Mouse (Mus musculus) heart, postnatal 0 days (tissue): ENCODE results near the gene St3gal5. TPM values are rescaled to one million over a fixed set of nuclear protein-coding genes. Genes with fewer than 3 reads are reported as not detected.

ENCODE experiments used
- ATAC-seq: fragments of 200-750 bp; cut with Nextera tagmentation; 2 replicates; pipeline ENCODE4 v1.8.0; 2017; ENCODE audit warnings: low read depth, moderate number of reproducible peaks, moderate library complexity; ENCODE audit not compliant: insufficient read depth
- DNase-seq: peaks from one replicate; pipeline ENCODE4 v3.0.0-alpha.2; 2016; ENCODE audit warnings: low spot score
- H3K27ac ChIP-seq: fragments of 300-500 bp; sonication (generic); 2 replicates; pipeline ENCODE4 v1.5.1; 2014; ENCODE audit warnings: low read depth, mild to moderate bottlenecking
- H3K27me3 ChIP-seq: fragments of 300-500 bp; sonication (generic); 2 replicates; pipeline ENCODE4 v1.6.1; 2014; ENCODE audit warnings: low read length, mixed read lengths; ENCODE audit not compliant: control insufficient read depth, insufficient read depth
- H3K36me3 ChIP-seq: fragments of 300-500 bp; sonication (generic); replicated peaks from 2 replicates; pipeline ENCODE4 v1.6.1; 2014; ENCODE audit warnings: low read length, mixed read lengths; ENCODE audit not compliant: control insufficient read depth, insufficient read depth
- H3K4me1 ChIP-seq: fragments of 300-500 bp; sonication (generic); 2 replicates; pipeline ENCODE4 v1.6.1; 2014; ENCODE audit warnings: antibody characterized with exemption; ENCODE audit not compliant: control insufficient read depth, insufficient read depth
- H3K4me2 ChIP-seq: fragments of 300-500 bp; sonication (generic); 2 replicates; pipeline ENCODE4 v1.6.1; 2014; ENCODE audit warnings: low read depth, mild to moderate bottlenecking, low read length, moderate library complexity
- H3K4me3 ChIP-seq: fragments of 300-500 bp; sonication (generic); 2 replicates; pipeline ENCODE4 v1.5.1; 2014; ENCODE audit warnings: low read depth, low read length
- H3K9ac ChIP-seq: fragments of 300-500 bp; sonication (generic); replicated peaks from 2 replicates; pipeline ENCODE4 v1.6.1; 2014; ENCODE audit warnings: low read depth, low read length, mixed read lengths
- H3K9me3 ChIP-seq: fragments of 300-500 bp; sonication (generic); replicated peaks from 2 replicates; pipeline ENCODE4 v1.6.1; 2016; ENCODE audit warnings: low read length; ENCODE audit not compliant: control insufficient read depth
- CTCF ChIP-seq: IDR thresholded peaks from 2 replicates; pipeline ENCODE4 v1.5.1; 2016; ENCODE audit warnings: antibody characterized with exemption, control low read depth, low read depth
- EP300 ChIP-seq: IDR thresholded peaks from 2 replicates; pipeline ENCODE4 v1.6.1; 2016; ENCODE audit warnings: antibody characterized with exemption, low read depth
- WGBS: fragments of 180-500 bp; shearing (Covaris S2); extraction: QIAGEN DNeasy Blood & Tissue Kit; methylation state at CpG from one replicate; pipeline ENCODE4 v1.1.7; 2014; 5-methylcytosine and 5-hydroxymethylcytosine counted together
- polyA plus RNA-seq: library from polyadenylated mRNA; unstranded; fragments of >200 nt; fragmentation: Nextera tagmentation; extraction: Ambion mirVana; gene quantifications from 2 replicates; pipeline ENCODE4 v1.2.1, GENCODE M21; 2015
- total RNA-seq: library from RNA; depleted of rRNA; stranded (reverse); fragments of >200 nt; gene quantifications from 2 replicates; pipeline ENCODE4 v1.2.3, GENCODE M21; 2014; ENCODE audit warnings: low replicate concordance

Gene St3gal5
- total and polyA plus RNA-seq, 2 experiments from 2014 or later, result 6.3 to 25.3 TPM

DNA sequence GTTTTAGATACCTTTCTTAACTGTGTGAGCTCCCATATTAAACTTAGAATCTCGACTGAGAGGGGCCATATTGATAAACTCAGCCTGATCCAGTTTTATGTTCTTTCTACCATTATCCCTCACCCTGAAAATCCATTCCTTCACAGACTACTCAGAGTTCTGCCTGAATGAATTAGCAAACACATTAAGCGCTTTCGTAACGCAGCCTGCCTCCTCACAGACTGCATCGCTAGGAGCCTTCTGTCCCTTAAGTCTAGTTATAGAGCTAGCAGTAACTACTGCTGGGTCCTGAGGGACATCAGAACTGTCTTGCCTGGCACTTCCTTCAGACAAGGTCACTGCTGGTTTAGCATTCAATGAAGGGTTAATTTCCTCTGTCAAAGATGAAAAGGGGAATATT lies 78.6 kb downstream of the St3gal5 start:
- DNase-seq, result no peak
- Histone ChIP-seq H3K4me3 (no peak overlapping the region), H3K36me3 (no peaks in the 10 kb centered on the region), H3K9ac (no peak overlapping the region), H3K9me3 (no peaks in the 10 kb centered on the region), H3K4me2 (no peak overlapping the region), H3K4me1 (peaks cover 11% of the 10 kb centered on the region; the same call in 1 of the 2 replicates), H3K27ac (no peak overlapping the region), H3K27me3 (no peaks in the 10 kb centered on the region)
- ATAC-seq, result no peak
- WGBS, result 83% methylated on average over 5 of the region's 5 CpGs
- TF ChIP-seq CTCF (no peak), EP300 (no peak)

DNA sequence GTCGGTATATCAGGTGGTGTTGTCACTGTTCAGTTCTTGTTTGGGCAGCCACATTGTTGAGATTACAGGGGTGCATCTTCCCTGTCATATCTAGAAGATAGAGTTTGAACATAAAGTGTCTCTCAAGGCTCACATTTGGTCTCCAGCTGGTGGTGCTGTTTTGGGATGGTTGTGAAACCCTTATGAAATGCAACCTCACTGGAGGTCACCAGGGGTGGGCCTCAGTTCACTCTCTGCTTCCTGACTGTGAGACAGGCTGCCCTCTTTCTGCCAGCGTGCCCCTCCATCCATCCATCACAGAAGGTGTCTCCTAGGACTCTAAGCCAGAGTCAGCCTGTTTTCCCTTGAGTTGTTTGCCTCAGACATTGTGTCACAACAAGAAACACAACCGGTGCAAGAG lies 80.0 kb downstream of the St3gal5 start:
- no peak overlapping the region for H3K9ac ChIP-seq
- no peak overlapping the region for H3K27ac ChIP-seq
- H3K9me3 ChIP-seq, result no peaks in the 10 kb centered on the region
- DNase-seq (no peak), ATAC-seq (no peak)
- TF ChIP-seq CTCF (no peak), EP300 (no peak)
- H3K27me3 ChIP-seq, result no peaks in the 10 kb centered on the region
- no peak overlapping the region for H3K4me2 ChIP-seq
- H3K36me3 ChIP-seq, result no peaks in the 10 kb centered on the region
- WGBS, result 72% methylated on average over 3 of the region's 3 CpGs
- H3K4me1 ChIP-seq, result peaks cover 11% of the 10 kb centered on the region; the same call in 1 of the 2 replicates
- H3K4me3 ChIP-seq, result no peak overlapping the region

DNA sequence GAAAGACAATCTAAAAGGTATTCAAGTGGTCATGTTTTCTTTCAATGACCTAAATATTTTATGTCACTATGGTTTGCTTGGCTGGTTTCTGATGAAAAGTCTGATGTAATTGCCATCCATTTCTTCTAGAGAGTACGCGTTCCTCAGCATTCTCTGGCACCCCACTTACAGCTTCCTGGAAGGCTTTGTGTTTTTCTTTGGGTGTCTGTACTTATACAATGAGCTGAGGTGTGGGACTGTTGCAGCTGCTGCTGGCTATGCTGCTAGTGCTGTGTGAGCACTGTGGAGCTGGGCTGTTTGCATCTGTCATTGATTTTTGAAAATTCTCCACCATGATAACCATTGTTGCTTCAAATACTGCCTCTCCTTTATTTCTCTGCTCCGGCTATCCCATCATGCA lies 81.6 kb downstream of the St3gal5 start:
- Histone ChIP-seq H3K27me3 (no peaks in the 10 kb centered on the region), H3K4me1 (peaks cover 11% of the 10 kb centered on the region; the same call in 1 of the 2 replicates), H3K9ac (no peak overlapping the region), H3K4me3 (no peak overlapping the region), H3K27ac (no peak overlapping the region), H3K9me3 (no peaks in the 10 kb centered on the region), H3K36me3 (no peaks in the 10 kb centered on the region), H3K4me2 (no peak overlapping the region)
- ATAC-seq (no peak), DNase-seq (no peak)
- WGBS, result 80% methylated on average over 3 of the region's 3 CpGs
- TF ChIP-seq CTCF (no peak), EP300 (no peak)

DNA sequence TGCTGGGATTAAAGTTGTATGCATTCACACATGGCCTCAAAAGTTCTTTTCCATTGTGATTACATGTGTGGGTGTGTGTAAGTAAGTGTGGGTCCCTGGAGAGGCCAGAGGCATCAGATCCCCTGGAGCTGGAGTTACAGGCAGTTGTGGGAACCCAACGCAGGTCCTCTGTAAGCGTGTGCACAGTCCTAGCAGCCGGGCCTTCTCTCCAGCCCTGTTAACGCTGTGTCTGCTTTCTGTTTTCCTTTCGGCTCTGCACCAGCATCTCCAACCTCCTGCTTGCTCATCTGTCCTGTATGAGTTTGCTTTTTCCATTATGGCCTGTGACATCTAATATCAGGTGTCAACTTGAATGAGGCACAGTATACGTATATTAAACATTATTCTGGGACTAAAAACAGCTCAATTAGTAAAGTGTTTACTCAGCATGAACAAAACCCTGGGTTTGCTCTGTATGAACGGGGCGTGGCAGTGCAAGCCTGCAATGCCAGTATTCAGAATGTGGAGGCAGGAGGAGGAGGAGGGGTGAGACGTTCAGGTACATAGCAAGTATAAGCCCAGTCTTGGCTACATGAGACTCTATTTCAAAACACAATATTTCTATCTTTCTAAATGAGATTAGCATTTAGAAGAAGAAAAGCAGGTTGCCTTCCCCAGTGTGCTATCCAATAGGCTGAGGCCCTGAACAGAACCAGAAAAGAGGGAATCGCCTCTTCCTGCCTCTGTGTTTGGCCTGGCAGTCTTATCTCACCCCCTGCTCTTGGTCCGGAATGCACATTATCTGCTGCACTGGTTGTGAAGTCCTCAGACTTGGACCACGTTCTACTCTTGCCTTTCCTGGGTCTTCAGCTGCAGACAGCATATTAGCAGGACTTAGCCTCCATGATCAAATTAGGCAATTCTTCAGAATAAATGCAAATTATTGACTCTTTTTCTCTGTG lies 82.4 kb downstream of the St3gal5 start:
- H3K4me2 ChIP-seq, result no peak overlapping the region
- no peaks in the 10 kb centered on the region for H3K27me3 ChIP-seq
- H3K4me3 ChIP-seq, result no peak overlapping the region
- TF ChIP-seq EP300, result no peak
- TF ChIP-seq CTCF, result no peak
- DNase-seq (no peak), ATAC-seq (peak; percentile 41; the same call in 1 of the 2 replicates)
- H3K36me3 ChIP-seq, result no peaks in the 10 kb centered on the region
- no peak overlapping the region for H3K9ac ChIP-seq
- peak overlapping the region; percentile 3; the same call in 1 of the 2 replicates for H3K27ac ChIP-seq
- WGBS, result 43% methylated on average over 12 of the region's 12 CpGs
- peaks cover 11% of the 10 kb centered on the region; the same call in 1 of the 2 replicates for H3K4me1 ChIP-seq
- no peaks in the 10 kb centered on the region for H3K9me3 ChIP-seq

DNA sequence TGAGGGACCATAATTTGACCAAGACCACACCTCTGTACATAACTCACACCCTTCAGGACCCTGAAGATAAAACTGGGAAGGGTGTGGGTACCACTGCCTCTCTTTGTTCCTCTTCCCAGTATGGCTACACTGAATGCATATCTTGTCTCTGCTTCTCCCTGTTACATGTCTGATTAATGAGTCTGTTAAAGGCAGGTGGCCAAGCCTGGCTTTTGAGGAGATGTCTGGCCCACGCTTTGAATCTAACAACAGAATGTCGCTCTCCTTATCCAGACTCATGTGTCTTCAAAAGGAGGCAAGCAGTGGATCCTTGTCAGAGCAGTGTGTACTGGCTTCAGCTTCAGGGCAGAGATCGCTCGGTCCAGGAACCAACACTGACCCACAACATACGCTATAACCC lies 87.2 kb downstream of the St3gal5 start:
- no peak for DNase-seq
- Histone ChIP-seq H3K4me3 (no peak overlapping the region), H3K9me3 (no peaks in the 10 kb centered on the region), H3K36me3 (no peaks in the 10 kb centered on the region), H3K9ac (no peak overlapping the region), H3K4me1 (peaks cover 18% of the 10 kb centered on the region), H3K27ac (no peak overlapping the region), H3K4me2 (no peak overlapping the region), H3K27me3 (no peaks in the 10 kb centered on the region)
- no peak for ATAC-seq
- TF ChIP-seq CTCF (no peak), EP300 (no peak)
- 85% methylated on average over 5 of the region's 5 CpGs for WGBS
